Mouse (Mus musculus) lung, embryonic 14.5 days (tissue): ENCODE measurements around the gene Nedd4. TPM values are rescaled to one million over a fixed set of nuclear protein-coding genes. Genes with fewer than 3 reads are reported as not detected.
"Not testable (repeated sequence)": the region's sequence is repeated elsewhere in the genome, so short reads cannot be mapped to it uniquely, and the experiment has no call there.

ENCODE experiments used
- ATAC-seq: fragments of 200-750 bp; cut with Nextera tagmentation; 2 replicates; pipeline ENCODE4 v1.8.0; 2017; ENCODE audit warnings: mild to moderate bottlenecking, moderate TSS enrichment, moderate library complexity; ENCODE audit not compliant: insufficient read depth
- DNase-seq: peaks from one replicate; pipeline ENCODE4 v3.0.0-alpha.2; 2015
- H3K27ac ChIP-seq: fragments of 300-500 bp; sonication (generic); 2 replicates; pipeline ENCODE4 v1.5.1; 2014; ENCODE audit warnings: low read depth, mild to moderate bottlenecking, moderate library complexity
- H3K27me3 ChIP-seq: fragments of 300-500 bp; sonication (generic); 2 replicates; pipeline ENCODE4 v1.6.1; 2014; ENCODE audit warnings: low read length, control low read depth; ENCODE audit not compliant: insufficient read depth
- H3K36me3 ChIP-seq: fragments of 300-500 bp; sonication (generic); 2 replicates; pipeline ENCODE4 v1.6.1; 2014; ENCODE audit warnings: control low read depth; ENCODE audit not compliant: insufficient read depth
- H3K4me1 ChIP-seq: fragments of 300-500 bp; sonication (generic); 2 replicates; pipeline ENCODE4 v1.6.1; 2014; ENCODE audit warnings: antibody characterized with exemption, control low read depth; ENCODE audit not compliant: insufficient read depth
- H3K4me2 ChIP-seq: fragments of 300-500 bp; sonication (generic); 2 replicates; pipeline ENCODE4 v1.6.1; 2014; ENCODE audit warnings: mild to moderate bottlenecking
- H3K4me3 ChIP-seq: fragments of 300-500 bp; sonication (generic); 2 replicates; pipeline ENCODE4 v1.5.1; 2014; ENCODE audit warnings: low read depth, low read length
- H3K9ac ChIP-seq: fragments of 300-500 bp; sonication (generic); 2 replicates; pipeline ENCODE4 v1.6.1; 2014
- H3K9me3 ChIP-seq: fragments of 300-500 bp; sonication (generic); 2 replicates; pipeline ENCODE4 v1.6.1; 2016; ENCODE audit warnings: low read depth, low read length, control low read depth
- CTCF ChIP-seq: IDR thresholded peaks from 2 replicates; pipeline ENCODE4 v1.5.1; 2016; ENCODE audit warnings: antibody characterized with exemption, low read depth
- WGBS: fragments of 180-500 bp; shearing (Covaris S2); extraction: QIAGEN DNeasy Blood & Tissue Kit; methylation state at CpG from one replicate; pipeline ENCODE4 v1.1.7; 2014; 5-methylcytosine and 5-hydroxymethylcytosine counted together
- polyA plus RNA-seq: library from polyadenylated mRNA; unstranded; fragments of >200 nt; fragmentation: Nextera tagmentation; extraction: Ambion mirVana; gene quantifications from 2 replicates; pipeline ENCODE4 v1.2.1, GENCODE M21; 2014

Gene Nedd4
- polyA plus RNA-seq, 1 experiment from 2014 or later = 805 TPM

GRCm38 (mm10) chr9:72660911-72661310 is 1.2 kb upstream of the Nedd4 start:
- DNase-seq (no peak), ATAC-seq (no peak)
- Histone ChIP-seq H3K27me3 (no peaks in the 10 kb centered on the region), H3K4me1 (peaks cover 7% of the 10 kb centered on the region; the same call in 1 of the 2 replicates), H3K9ac (peak overlapping the region; percentile 13; the same call in 1 of the 2 replicates), H3K4me3 (no peak overlapping the region), H3K4me2 (peak overlapping the region; percentile 89), H3K9me3 (no peaks in the 10 kb centered on the region), H3K36me3 (peaks cover 22% of the 10 kb centered on the region), H3K27ac (peak overlapping the region; percentile 100)
- no peak for TF ChIP-seq CTCF
- 39% methylated on average over 1 of the region's 1 CpGs for WGBS

GRCm38 (mm10) chr9:72661561-72661894 is 618 bp upstream of the Nedd4 start:
- Histone ChIP-seq H3K9ac (peak overlapping the region; percentile 100), H3K4me2 (peak overlapping the region; percentile 89), H3K9me3 (no peaks in the 10 kb centered on the region), H3K27ac (peak overlapping the region; percentile 100), H3K27me3 (no peaks in the 10 kb centered on the region), H3K36me3 (peaks cover 28% of the 10 kb centered on the region), H3K4me1 (peaks cover 7% of the 10 kb centered on the region; the same call in 1 of the 2 replicates), H3K4me3 (peak overlapping the region; percentile 98)
- DNase-seq (no peak), ATAC-seq (no peak)
- TF ChIP-seq CTCF = no peak
- WGBS = 2% methylated on average over 13 of the region's 13 CpGs

GRCm38 (mm10) chr9:72662691-72663533 is 766 bp downstream of the Nedd4 start:
- ATAC-seq = peak; percentile 74
- under 1% methylated on average over 55 of the region's 55 CpGs for WGBS
- peaks cover 40% of the 10 kb centered on the region for H3K36me3 ChIP-seq

GRCm38 (mm10) chr9:72663534-72663918 is 1.4 kb downstream of the Nedd4 start:
- 2% methylated on average over 10 of the region's 10 CpGs for WGBS
- Histone ChIP-seq H3K27me3 (no peaks in the 10 kb centered on the region), H3K4me1 (peaks cover 7% of the 10 kb centered on the region; the same call in 1 of the 2 replicates), H3K4me3 (peak overlapping the region; percentile 98), H3K27ac (peak overlapping the region; percentile 100), H3K9ac (peak overlapping the region; percentile 100), H3K9me3 (no peaks in the 10 kb centered on the region), H3K4me2 (peak overlapping the region; percentile 89), H3K36me3 (peaks cover 43% of the 10 kb centered on the region)
- DNase-seq (no peak), ATAC-seq (no peak)
- no peak for TF ChIP-seq CTCF

More at GRCm38 (mm10) chr9:72662691-72663533, 766 bp downstream of the Nedd4 start:
- H3K9me3 ChIP-seq = no peaks in the 10 kb centered on the region
- H3K4me3 ChIP-seq = peak overlapping the region; percentile 98
- DNase-seq = peak; percentile 95
- peak overlapping the region; percentile 89 for H3K4me2 ChIP-seq
- peaks cover 7% of the 10 kb centered on the region; the same call in 1 of the 2 replicates for H3K4me1 ChIP-seq
- H3K9ac ChIP-seq = peak overlapping the region; percentile 100
- no peaks in the 10 kb centered on the region for H3K27me3 ChIP-seq
- no peak for TF ChIP-seq CTCF
- H3K27ac ChIP-seq = peak overlapping the region; percentile 100

GRCm38 (mm10) chr9:72664409-72665351 is 2.5 kb downstream of the Nedd4 start:
- H3K36me3 ChIP-seq = peaks cover 54% of the 10 kb centered on the region
- 23% methylated on average over 12 of the region's 12 CpGs for WGBS
- H3K9me3 ChIP-seq = no peaks in the 10 kb centered on the region
- peak overlapping the region; percentile 89 for H3K4me2 ChIP-seq
- peak overlapping the region; percentile 98 for H3K4me3 ChIP-seq
- DNase-seq (peak; percentile 56), ATAC-seq (no peak)
- peak overlapping the region; percentile 100 for H3K9ac ChIP-seq
- peak; percentile 34 for TF ChIP-seq CTCF
- peak overlapping the region; percentile 100 for H3K27ac ChIP-seq
- peaks cover 7% of the 10 kb centered on the region; the same call in 1 of the 2 replicates for H3K4me1 ChIP-seq
- no peaks in the 10 kb centered on the region for H3K27me3 ChIP-seq

GRCm38 (mm10) chr9:72665517-72665916 is 3.4 kb downstream of the Nedd4 start:
- Histone ChIP-seq H3K27ac (no peak overlapping the region), H3K9me3 (no peaks in the 10 kb centered on the region), H3K4me1 (peaks cover 7% of the 10 kb centered on the region; the same call in 1 of the 2 replicates), H3K36me3 (peaks cover 63% of the 10 kb centered on the region), H3K27me3 (no peaks in the 10 kb centered on the region), H3K4me3 (peak overlapping the region; percentile 98), H3K4me2 (peak overlapping the region; percentile 89), H3K9ac (peak overlapping the region; percentile 100; the same call in 1 of the 2 replicates)
- TF ChIP-seq CTCF = no peak
- no peak for DNase-seq
- ATAC-seq = no peak
- WGBS = 27% methylated on average over 7 of the region's 7 CpGs

GRCm38 (mm10) chr9:72666352-72667021 is 4.3 kb downstream of the Nedd4 start:
- not testable (repeated sequence) for H3K4me1 ChIP-seq, H3K9ac ChIP-seq, DNase-seq, H3K4me3 ChIP-seq, H3K9me3 ChIP-seq, ATAC-seq, H3K27me3 ChIP-seq
- 72% methylated on average over 6 of the region's 8 CpGs for WGBS
- peak overlapping the region; percentile 36; the same call in 1 of the 2 replicates for H3K27ac ChIP-seq
- peaks cover 70% of the 10 kb centered on the region for H3K36me3 ChIP-seq
- peak overlapping the region; percentile 89; the same call in 1 of the 2 replicates for H3K4me2 ChIP-seq
